Mouse (Mus musculus): ENCODE data around the gene Them5. TPM values are rescaled to one million over a fixed set of nuclear protein-coding genes. Genes with fewer than 3 reads are reported as not detected.

Them5 gene
- polyA plus RNA-seq, 1 experiment from 2014 or later = 0.42 TPM

- Histone ChIP-seq H3K27me3 (replicated peaks; ENCODE audit: control insufficient read depth, insufficient read depth, low read length) (no peaks in the 10 kb centered on the region), H3K9me3 (ENCODE audit: control insufficient read depth, low read length) (no peaks in the 10 kb centered on the region), H3K9ac (ENCODE audit: low read depth, low read length) (no peak overlapping the region), H3K4me1 (ENCODE audit: control insufficient read depth, insufficient read depth, low read length) (no peaks in the 10 kb centered on the region), H3K4me3 (ENCODE audit: low read length) (no peak overlapping the region), H3K36me3 (ENCODE audit: control insufficient read depth, insufficient read depth, low read length) (no peaks in the 10 kb centered on the region), H3K27ac (ENCODE audit: low read length) (no peak overlapping the region), H3K4me2 (ENCODE audit: low read depth, low read length) (no peak overlapping the region)
- ATAC-seq = no peak
- WGBS = 92% methylated on average over 16 of the region's 16 CpGs
Observed at GRCm38 (mm10) chr3:94389420-94389819, 47.5 kb downstream of the Them5 start.

GRCm38 (mm10) chr3:94391001-94391400, 49.1 kb downstream of the Them5 start:
- H3K4me2 ChIP-seq (ENCODE audit: low read depth, low read length) = no peak overlapping the region
- H3K27ac ChIP-seq (ENCODE audit: low read length) = no peak overlapping the region
- no peaks in the 10 kb centered on the region for H3K36me3 ChIP-seq (ENCODE audit: control insufficient read depth, insufficient read depth, low read length)
- ATAC-seq = no peak
- WGBS = 80% methylated on average over 5 of the region's 5 CpGs
- no peak overlapping the region for H3K9ac ChIP-seq (ENCODE audit: low read depth, low read length)
- H3K27me3 ChIP-seq (replicated peaks; ENCODE audit: control insufficient read depth, insufficient read depth, low read length) = no peaks in the 10 kb centered on the region
- no peaks in the 10 kb centered on the region for H3K4me1 ChIP-seq (ENCODE audit: control insufficient read depth, insufficient read depth, low read length)
- H3K4me3 ChIP-seq (ENCODE audit: low read length) = no peak overlapping the region
- H3K9me3 ChIP-seq (ENCODE audit: control insufficient read depth, low read length) = no peaks in the 10 kb centered on the region

GRCm38 (mm10) chr3:94392128-94392527, 50.2 kb downstream of the Them5 start:
- Histone ChIP-seq H3K27ac (ENCODE audit: low read length) (no peak overlapping the region), H3K4me2 (ENCODE audit: low read depth, low read length) (no peak overlapping the region), H3K9me3 (ENCODE audit: control insufficient read depth, low read length) (no peaks in the 10 kb centered on the region), H3K4me3 (ENCODE audit: low read length) (no peak overlapping the region), H3K36me3 (ENCODE audit: control insufficient read depth, insufficient read depth, low read length) (no peaks in the 10 kb centered on the region), H3K27me3 (replicated peaks; ENCODE audit: control insufficient read depth, insufficient read depth, low read length) (no peaks in the 10 kb centered on the region), H3K4me1 (ENCODE audit: control insufficient read depth, insufficient read depth, low read length) (no peaks in the 10 kb centered on the region), H3K9ac (ENCODE audit: low read depth, low read length) (no peak overlapping the region)
- ATAC-seq = no peak
- 76% methylated on average over 2 of the region's 2 CpGs for WGBS

- Histone ChIP-seq H3K9ac (ENCODE audit: low read depth, low read length) (no peak overlapping the region), H3K4me2 (ENCODE audit: low read depth, low read length) (no peak overlapping the region), H3K36me3 (ENCODE audit: control insufficient read depth, insufficient read depth, low read length) (no peaks in the 10 kb centered on the region), H3K4me1 (ENCODE audit: control insufficient read depth, insufficient read depth, low read length) (no peaks in the 10 kb centered on the region), H3K4me3 (ENCODE audit: low read length) (no peak overlapping the region), H3K9me3 (ENCODE audit: control insufficient read depth, low read length) (no peaks in the 10 kb centered on the region), H3K27ac (ENCODE audit: low read length) (no peak overlapping the region), H3K27me3 (replicated peaks; ENCODE audit: control insufficient read depth, insufficient read depth, low read length) (no peaks in the 10 kb centered on the region)
- 76% methylated on average over 4 of the region's 4 CpGs for WGBS
- no peak for ATAC-seq
Observed at GRCm38 (mm10) chr3:94393049-94393448, 51.1 kb downstream of the Them5 start.

GRCm38 (mm10) chr3:94396336-94396735, 54.4 kb downstream of the Them5 start:
- Histone ChIP-seq H3K9ac (ENCODE audit: low read depth, low read length) (no peak overlapping the region), H3K9me3 (ENCODE audit: control insufficient read depth, low read length) (no peaks in the 10 kb centered on the region), H3K36me3 (ENCODE audit: control insufficient read depth, insufficient read depth, low read length) (no peaks in the 10 kb centered on the region), H3K27ac (ENCODE audit: low read length) (no peak overlapping the region), H3K4me3 (ENCODE audit: low read length) (no peak overlapping the region), H3K4me1 (ENCODE audit: control insufficient read depth, insufficient read depth, low read length) (peaks cover 9% of the 10 kb centered on the region; the same call in 1 of the 2 replicates), H3K4me2 (ENCODE audit: low read depth, low read length) (no peak overlapping the region), H3K27me3 (replicated peaks; ENCODE audit: control insufficient read depth, insufficient read depth, low read length) (peaks cover 13% of the 10 kb centered on the region; the same call in 1 of the 2 replicates)
- 84% methylated on average over 1 of the region's 1 CpGs for WGBS
- no peak for ATAC-seq

- Histone ChIP-seq H3K27ac (ENCODE audit: low read length) (no peak overlapping the region), H3K36me3 (ENCODE audit: control insufficient read depth, insufficient read depth, low read length) (no peaks in the 10 kb centered on the region), H3K4me1 (ENCODE audit: control insufficient read depth, insufficient read depth, low read length) (peaks cover 9% of the 10 kb centered on the region; the same call in 1 of the 2 replicates), H3K4me2 (ENCODE audit: low read depth, low read length) (no peak overlapping the region), H3K9ac (ENCODE audit: low read depth, low read length) (no peak overlapping the region), H3K4me3 (ENCODE audit: low read length) (no peak overlapping the region), H3K9me3 (ENCODE audit: control insufficient read depth, low read length) (no peaks in the 10 kb centered on the region), H3K27me3 (replicated peaks; ENCODE audit: control insufficient read depth, insufficient read depth, low read length) (peaks cover 15% of the 10 kb centered on the region; the same call in 1 of the 2 replicates)
- ATAC-seq = no peak
- WGBS = 81% methylated on average over 4 of the region's 4 CpGs
Observed at GRCm38 (mm10) chr3:94396851-94397250, 55.0 kb downstream of the Them5 start.

Other genes with a start within 250 kb of the Them5 start
- not detected in 2 replicates for gene Gm10696, start 163.9 kb upstream of the Them5 start, polyA plus RNA-seq (2015; fragmentation: Nextera tagmentation; extraction: Ambion mirVana)
- not detected in 2 replicates for gene Gm5286, start 145.4 kb upstream of the Them5 start, polyA plus RNA-seq (2015; fragmentation: Nextera tagmentation; extraction: Ambion mirVana)
- not detected in 2 replicates for gene Gm4778, start 78.1 kb upstream of the Them5 start, polyA plus RNA-seq (2015; fragmentation: Nextera tagmentation; extraction: Ambion mirVana)
- 18.5 and 19.4 TPM in 2 replicates for gene Them4, start 32.0 kb upstream of the Them5 start, polyA plus RNA-seq (2015; fragmentation: Nextera tagmentation; extraction: Ambion mirVana)
- gene C2cd4d, start 20.3 kb downstream of the Them5 start, polyA plus RNA-seq (2015; fragmentation: Nextera tagmentation; extraction: Ambion mirVana) = 0.38 and 0.71 TPM in 2 replicates
- gene Rorc, start 30.7 kb downstream of the Them5 start, polyA plus RNA-seq (2015; fragmentation: Nextera tagmentation; extraction: Ambion mirVana) = 11.8 and 14.6 TPM in 2 replicates
- 0.48 and 0.54 TPM in 2 replicates for gene Lingo4, start 56.4 kb downstream of the Them5 start, polyA plus RNA-seq (2015; fragmentation: Nextera tagmentation; extraction: Ambion mirVana)
- gene Tdrkh, start 71.2 kb downstream of the Them5 start, polyA plus RNA-seq (2015; fragmentation: Nextera tagmentation; extraction: Ambion mirVana) = 9.0 and 10.3 TPM in 2 replicates
- 68.1 and 77.6 TPM in 2 replicates for gene Mrpl9, start 101.2 kb downstream of the Them5 start, polyA plus RNA-seq (2015; fragmentation: Nextera tagmentation; extraction: Ambion mirVana)
- 0.17 and 0.23 TPM in 2 replicates for gene Oaz3, start 101.8 kb downstream of the Them5 start, polyA plus RNA-seq (2015; fragmentation: Nextera tagmentation; extraction: Ambion mirVana)
- 18.8 and 24.1 TPM in 2 replicates for gene Celf3, start 136.2 kb downstream of the Them5 start, polyA plus RNA-seq (2015; fragmentation: Nextera tagmentation; extraction: Ambion mirVana)
- 5.4 TPM in 2 replicates for gene Riiad1, start 138.2 kb downstream of the Them5 start, polyA plus RNA-seq (2015; fragmentation: Nextera tagmentation; extraction: Ambion mirVana)
- gene Snx27, start 240.6 kb downstream of the Them5 start, polyA plus RNA-seq (2015; fragmentation: Nextera tagmentation; extraction: Ambion mirVana) = 26.7 and 27.4 TPM in 2 replicates

Measured in intestine, embryonic 16.5 days (tissue).